Mouse (Mus musculus) limb, embryonic 12.5 days (tissue): ENCODE results near the gene Mb. TPM values are rescaled to one million over a fixed set of nuclear protein-coding genes. Genes with fewer than 3 reads are reported as not detected.
"Not testable (repeated sequence)": the region's sequence is repeated elsewhere in the genome, so short reads cannot be mapped to it uniquely, and the experiment has no call there.

Experiments used
- ATAC-seq: fragments of 200-750 bp; cut with Nextera tagmentation; 2 replicates; pipeline ENCODE4 v1.8.0; 2017; ENCODE audit warnings: low read depth, moderate TSS enrichment; ENCODE audit not compliant: insufficient number of reproducible peaks, insufficient read depth, low FRiP score, low TSS enrichment
- H3K27ac ChIP-seq: fragments of 300-500 bp; sonication (generic); 2 replicates; pipeline ENCODE4 v1.5.1; 2016; ENCODE audit warnings: mild to moderate bottlenecking, moderate library complexity
- H3K27me3 ChIP-seq: fragments of 300-500 bp; sonication (generic); 2 replicates; pipeline ENCODE4 v1.6.1; 2016; ENCODE audit warnings: mild to moderate bottlenecking, moderate library complexity
- H3K36me3 ChIP-seq: fragments of 300-500 bp; sonication (generic); 2 replicates; pipeline ENCODE4 v1.6.1; 2016; ENCODE audit warnings: mild to moderate bottlenecking, moderate library complexity
- H3K4me1 ChIP-seq: fragments of 300-500 bp; sonication (generic); replicated peaks from 2 replicates; pipeline ENCODE4 v1.6.1; 2016
- H3K4me2 ChIP-seq: fragments of 300-500 bp; sonication (generic); 2 replicates; pipeline ENCODE4 v1.6.1; 2016; ENCODE audit warnings: mild to moderate bottlenecking, moderate library complexity
- H3K4me3 ChIP-seq: fragments of 300-500 bp; sonication (generic); replicated peaks from 2 replicates; pipeline ENCODE4 v1.5.1; 2016; ENCODE audit warnings: mild to moderate bottlenecking
- H3K9ac ChIP-seq: fragments of 300-500 bp; sonication (generic); replicated peaks from 2 replicates; pipeline ENCODE4 v1.6.1; 2016; ENCODE audit warnings: mild to moderate bottlenecking, moderate library complexity
- H3K9me3 ChIP-seq: fragments of 300-500 bp; sonication (generic); 2 replicates; pipeline ENCODE4 v1.6.1; 2016; ENCODE audit warnings: mild to moderate bottlenecking, moderate library complexity
- WGBS: fragments of 180-500 bp; shearing (Covaris S2); methylation state at CpG from one replicate; pipeline ENCODE4 v1.1.7; 2016; 5-methylcytosine and 5-hydroxymethylcytosine counted together
- polyA plus RNA-seq: library from polyadenylated mRNA; unstranded; fragments of >200 nt; fragmentation: Nextera tagmentation; extraction: Ambion mirVana; gene quantifications from 2 replicates; pipeline ENCODE4 v1.2.1, GENCODE M21; 2016

Gene Mb
- polyA plus RNA-seq, 1 experiment from 2014 or later = 3.7 TPM

GRCm38 (mm10) chr15:77065259-77065852 lies 14.9 kb upstream of the Mb start:
- Histone ChIP-seq H3K27me3 (no peaks in the 10 kb centered on the region), H3K9me3 (no peaks in the 10 kb centered on the region), H3K4me3 (no peak overlapping the region), H3K9ac (no peak overlapping the region), H3K27ac (no peak overlapping the region), H3K4me1 (0 out of 2 replicates have a peak, but pooled peaks cover 5% of the 10 kb centered on the region), H3K36me3 (no peaks in the 10 kb centered on the region), H3K4me2 (no peak overlapping the region)
- WGBS = 85% methylated on average over 6 of the region's 6 CpGs
- ATAC-seq = no peak

- no peak for ATAC-seq
Observed at GRCm38 (mm10) chr15:77062746-77063145, 12.3 kb upstream of the Mb start.

GRCm38 (mm10) chr15:77059416-77059815 lies 8.9 kb upstream of the Mb start:
- WGBS = 87% methylated on average over 4 of the region's 4 CpGs
- H3K4me3 ChIP-seq, H3K36me3 ChIP-seq, H3K27ac ChIP-seq, H3K4me1 ChIP-seq, H3K9me3 ChIP-seq, H3K4me2 ChIP-seq, ATAC-seq, H3K9ac ChIP-seq, H3K27me3 ChIP-seq: not testable (repeated sequence)

More at GRCm38 (mm10) chr15:77062746-77063145, 12.3 kb upstream of the Mb start:
- Histone ChIP-seq H3K27me3 (no peaks in the 10 kb centered on the region), H3K9ac (no peak overlapping the region), H3K27ac (no peak overlapping the region), H3K4me2 (no peak overlapping the region), H3K4me3 (no peak overlapping the region), H3K36me3 (no peaks in the 10 kb centered on the region), H3K4me1 (0 out of 2 replicates have a peak, but pooled peaks cover 5% of the 10 kb centered on the region), H3K9me3 (0 out of 2 replicates have a peak, but pooled peaks cover 2% of the 10 kb centered on the region)

- 0 out of 2 replicates have a peak, but pooled peaks cover 2% of the 10 kb centered on the region for H3K9me3 ChIP-seq
- H3K4me3 ChIP-seq = no peak overlapping the region
- H3K4me1 ChIP-seq = 0 out of 2 replicates have a peak, but pooled peaks cover 8% of the 10 kb centered on the region
- no peak overlapping the region for H3K9ac ChIP-seq
- no peaks in the 10 kb centered on the region for H3K27me3 ChIP-seq
- no peaks in the 10 kb centered on the region for H3K36me3 ChIP-seq
- H3K4me2 ChIP-seq = no peak overlapping the region
- H3K27ac ChIP-seq = no peak overlapping the region
- ATAC-seq = no peak
Observed at GRCm38 (mm10) chr15:77058566-77058965, 8.1 kb upstream of the Mb start.

- ATAC-seq = 0 out of 2 replicates have a peak, but pooled peaks have one; percentile 42
- H3K9me3 ChIP-seq = 0 out of 2 replicates have a peak, but pooled peaks cover 2% of the 10 kb centered on the region
- no peaks in the 10 kb centered on the region for H3K27me3 ChIP-seq
- H3K9ac ChIP-seq = no peak overlapping the region
- no peak overlapping the region for H3K4me2 ChIP-seq
- no peaks in the 10 kb centered on the region for H3K36me3 ChIP-seq
- H3K27ac ChIP-seq = no peak overlapping the region
- 0 out of 2 replicates have a peak, but pooled peaks cover 3% of the 10 kb centered on the region for H3K4me1 ChIP-seq
- H3K4me3 ChIP-seq = no peak overlapping the region
- WGBS = 58% methylated on average over 3 of the region's 3 CpGs
Observed at GRCm38 (mm10) chr15:77056791-77057051, 6.3 kb upstream of the Mb start.

- 45% methylated on average over 6 of the region's 6 CpGs for WGBS
- Histone ChIP-seq H3K27me3 (no peaks in the 10 kb centered on the region), H3K9ac (no peak overlapping the region), H3K4me1 (0 out of 2 replicates have a peak, but pooled peaks cover 3% of the 10 kb centered on the region), H3K4me3 (no peak overlapping the region), H3K36me3 (no peaks in the 10 kb centered on the region), H3K4me2 (no peak overlapping the region), H3K27ac (no peak overlapping the region), H3K9me3 (0 out of 2 replicates have a peak, but pooled peaks cover 2% of the 10 kb centered on the region)
- no peak for ATAC-seq
Observed at GRCm38 (mm10) chr15:77056001-77056790, 5.7 kb upstream of the Mb start.

GRCm38 (mm10) chr15:77054611-77055175 lies 4.2 kb upstream of the Mb start:
- H3K4me1 ChIP-seq = 0 out of 2 replicates have a peak, but pooled peaks cover 3% of the 10 kb centered on the region
- H3K27me3 ChIP-seq = no peaks in the 10 kb centered on the region
- no peak overlapping the region for H3K4me2 ChIP-seq
- H3K4me3 ChIP-seq = no peak overlapping the region
- 0 out of 2 replicates have a peak, but pooled peaks cover 2% of the 10 kb centered on the region for H3K9me3 ChIP-seq
- ATAC-seq = no peak
- 72% methylated on average over 5 of the region's 5 CpGs for WGBS
- no peaks in the 10 kb centered on the region for H3K36me3 ChIP-seq
- no peak overlapping the region for H3K27ac ChIP-seq
- H3K9ac ChIP-seq = no peak overlapping the region

GRCm38 (mm10) chr15:77053021-77053420 lies 2.6 kb upstream of the Mb start:
- H3K27me3 ChIP-seq = no peaks in the 10 kb centered on the region
- no peak overlapping the region for H3K4me3 ChIP-seq
- no peaks in the 10 kb centered on the region for H3K9me3 ChIP-seq
- 83% methylated on average over 1 of the region's 1 CpGs for WGBS
- 0 out of 2 replicates have a peak, but pooled peaks cover 3% of the 10 kb centered on the region for H3K4me1 ChIP-seq
- no peak for ATAC-seq
- no peak overlapping the region for H3K4me2 ChIP-seq
- no peak overlapping the region for H3K27ac ChIP-seq
- no peaks in the 10 kb centered on the region for H3K36me3 ChIP-seq
- H3K9ac ChIP-seq = no peak overlapping the region

- 36% methylated on average over 1 of the region's 1 CpGs for WGBS
- H3K27me3 ChIP-seq = no peaks in the 10 kb centered on the region
- no peak for ATAC-seq
Observed at GRCm38 (mm10) chr15:77052176-77052575, 1.7 kb upstream of the Mb start.

GRCm38 (mm10) chr15:77045609-77046008 lies 4.9 kb downstream of the Mb start:
- Histone ChIP-seq H3K4me3 (no peak overlapping the region), H3K27me3 (no peaks in the 10 kb centered on the region), H3K9ac (no peak overlapping the region), H3K4me1 (0 out of 2 replicates have a peak, but pooled peaks cover 9% of the 10 kb centered on the region), H3K36me3 (no peaks in the 10 kb centered on the region), H3K4me2 (no peak overlapping the region), H3K27ac (no peak overlapping the region), H3K9me3 (no peaks in the 10 kb centered on the region)
- no peak for ATAC-seq
- 27% methylated on average over 10 of the region's 10 CpGs for WGBS

More at GRCm38 (mm10) chr15:77052176-77052575, 1.7 kb upstream of the Mb start:
- no peaks in the 10 kb centered on the region for H3K9me3 ChIP-seq
- H3K27ac ChIP-seq = no peak overlapping the region
- H3K36me3 ChIP-seq = no peaks in the 10 kb centered on the region
- no peak overlapping the region for H3K9ac ChIP-seq
- H3K4me3 ChIP-seq = no peak overlapping the region
- H3K4me1 ChIP-seq = 0 out of 2 replicates have a peak, but pooled peaks cover 3% of the 10 kb centered on the region
- H3K4me2 ChIP-seq = no peak overlapping the region

GRCm38 (mm10) chr15:77044597-77045320 lies 5.7 kb downstream of the Mb start, which contains the start of gene Apol6:
TSS of gene Apol6 (plus strand) at chr15:77044729.
- WGBS = 86% methylated on average over 12 of the region's 12 CpGs
- Histone ChIP-seq H3K4me3 (no peak within 1 kb of the TSS), H3K4me2 (no peak within 1 kb of the TSS), H3K27ac (no peak within 1 kb of the TSS), H3K36me3 (no peaks in the 10 kb centered on the region), H3K9me3 (no peaks in the 10 kb centered on the region), H3K4me1 (peaks cover 16% of the 10 kb centered on the region), H3K27me3 (no peaks in the 10 kb centered on the region), H3K9ac (no peak within 1 kb of the TSS)
- no peak for ATAC-seq
